Comparison of ENCODE assay signal across 17 mouse cellular contexts in the genomic region with DNA sequence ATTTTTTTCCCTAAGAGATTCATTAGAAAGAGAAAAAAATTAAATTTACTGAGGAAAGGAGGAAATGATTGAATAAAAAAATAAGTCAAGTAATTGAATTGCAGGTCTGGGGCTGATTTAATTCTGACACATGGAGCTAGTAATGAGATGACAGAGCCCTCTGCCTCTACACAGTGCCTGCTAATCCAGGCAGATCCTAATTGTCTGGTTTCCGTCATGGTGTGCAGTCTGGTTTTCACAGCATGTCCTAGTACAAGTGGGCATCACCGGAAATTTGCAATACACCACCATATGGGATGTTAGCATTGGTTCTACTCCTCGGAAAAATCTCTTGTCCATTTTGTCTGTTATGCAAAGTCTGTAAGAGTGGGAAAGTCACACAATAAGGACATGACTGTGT.
DNase-seq lines count a peak whose midpoint lies in the region; ATAC-seq and TF ChIP-seq lines count a peak whose summit lies in the region.
"Had no signal": no experiment of that assay in that cellular context is flagged by ENCODE, and none has a peak within 500 bp of the region (broad histone marks: within the 10 kb centered on the region; RNA-seq: fewer than 3 reads in every experiment).

No protein-coding gene starts in this region.

- no peak for TF ChIP-seq CTCF in forebrain, postnatal 0 days (IDR thresholded peaks at IDR 0.05; ENCODE audit: low read depth)

- ATAC-seq in forebrain, postnatal 0 days = peak; percentile 62
- ATAC-seq in neural tube, embryonic 13.5 days (ENCODE audit: low read depth) = peak; percentile 61; the same call in 1 of the 2 replicates
- no peak for ATAC-seq in neural tube, embryonic 15.5 days (ENCODE audit: low FRiP score)
- ATAC-seq: activated CD4-positive, CD25-positive, alpha-beta regulatory T cell, adult 4 months; forebrain, embryonic 13.5 days; Patski had no signal

- no peak overlapping the region for H3K9ac ChIP-seq in forebrain, postnatal 0 days
- H3K9ac ChIP-seq in neural tube, embryonic 13.5 days = no peak overlapping the region
- no peak overlapping the region for H3K9ac ChIP-seq in neural tube, embryonic 15.5 days (replicated peaks)
- H3K9ac ChIP-seq: embryonic facial prominence, embryonic 13.5 days; forebrain, embryonic 13.5 days; heart, embryonic 12.5 days; hindbrain, embryonic 15.5 days had no signal

- no peak overlapping the region for H3K27ac ChIP-seq in forebrain, postnatal 0 days (ENCODE audit: low read depth, low read length)
- no peak overlapping the region for H3K27ac ChIP-seq in forebrain, embryonic 10.5 days
- no peak overlapping the region for H3K27ac ChIP-seq in neural tube, embryonic 13.5 days (replicated peaks)
- H3K27ac ChIP-seq in neural tube, embryonic 15.5 days (replicated peaks) = no peak overlapping the region
- H3K27ac ChIP-seq: embryonic facial prominence, embryonic 13.5 days; forebrain, embryonic 13.5 days; gastrocnemius, adult 2 months; hindbrain, embryonic 15.5 days had no signal

- no peaks in the 10 kb centered on the region for H3K36me3 ChIP-seq in forebrain, postnatal 0 days (ENCODE audit: insufficient read depth)
- no peaks in the 10 kb centered on the region for H3K36me3 ChIP-seq in forebrain, embryonic 10.5 days (replicated peaks)
- no peaks in the 10 kb centered on the region for H3K36me3 ChIP-seq in neural tube, embryonic 13.5 days
- H3K36me3 ChIP-seq in neural tube, embryonic 15.5 days = no peaks in the 10 kb centered on the region
- H3K36me3 ChIP-seq: embryonic facial prominence, embryonic 13.5 days; heart, embryonic 12.5 days; hindbrain, embryonic 15.5 days had no signal

- no peaks in the 10 kb centered on the region for H3K9me3 ChIP-seq in forebrain, postnatal 0 days (ENCODE audit: low read length)
- no peaks in the 10 kb centered on the region for H3K9me3 ChIP-seq in forebrain, embryonic 10.5 days
- H3K9me3 ChIP-seq in neural tube, embryonic 13.5 days = no peaks in the 10 kb centered on the region
- H3K9me3 ChIP-seq in neural tube, embryonic 15.5 days (replicated peaks) = no peaks in the 10 kb centered on the region
- H3K9me3 ChIP-seq: embryonic facial prominence, embryonic 13.5 days; forebrain, embryonic 13.5 days; heart, embryonic 12.5 days; hindbrain, embryonic 15.5 days had no signal

- no peaks in the 10 kb centered on the region for H3K27me3 ChIP-seq in forebrain, postnatal 0 days (ENCODE audit: insufficient read depth, low read length)
- H3K27me3 ChIP-seq in forebrain, embryonic 10.5 days (ENCODE audit: poor library complexity, severe bottlenecking) = peaks cover 1% of the 10 kb centered on the region; the same call in 1 of the 2 replicates
- H3K27me3 ChIP-seq in neural tube, embryonic 13.5 days = no peaks in the 10 kb centered on the region
- no peaks in the 10 kb centered on the region for H3K27me3 ChIP-seq in neural tube, embryonic 15.5 days (replicated peaks)
- H3K27me3 ChIP-seq: embryonic facial prominence, embryonic 13.5 days; forebrain, embryonic 13.5 days; heart, embryonic 12.5 days; hindbrain, embryonic 15.5 days; Patski had no signal

- no peak overlapping the region for H3K4me3 ChIP-seq in forebrain, postnatal 0 days (ENCODE audit: low read depth, low read length)
- H3K4me3 ChIP-seq in forebrain, embryonic 10.5 days = no peak overlapping the region
- no peak overlapping the region for H3K4me3 ChIP-seq in neural tube, embryonic 13.5 days
- no peak overlapping the region for H3K4me3 ChIP-seq in neural tube, embryonic 15.5 days (replicated peaks)
- H3K4me3 ChIP-seq: embryonic facial prominence, embryonic 13.5 days; forebrain, embryonic 13.5 days; gastrocnemius, adult 2 months; heart, embryonic 12.5 days; hindbrain, embryonic 15.5 days had no signal

- 61% methylated on average over 3 of the region's 3 CpGs for WGBS in forebrain, postnatal 0 days
- WGBS in forebrain, embryonic 10.5 days = 82% methylated on average over 3 of the region's 3 CpGs
- WGBS in neural tube, embryonic 13.5 days = 70% methylated on average over 3 of the region's 3 CpGs
- WGBS in neural tube, embryonic 15.5 days = 58% methylated on average over 3 of the region's 3 CpGs

- intact Hi-C loops in left cerebral cortex, postnatal 4 days (cut with DNase I) = no loop called here

- no peak for DNase-seq in forebrain, postnatal 0 days
- no peak for DNase-seq in forebrain, embryonic 10.5 days (ENCODE audit: extremely low spot score, low spot score)
- peak; percentile 13 for DNase-seq in left cerebral cortex, postnatal 4 days
- no peak for DNase-seq in left cerebral cortex, adult 8-10 months (ENCODE audit: low spot score in 2 of 2)
- DNase-seq in layer of hippocampus, postnatal 10 days (ENCODE audit: low spot score in 2 of 2) = no peak
- DNase-seq: adrenal gland, postnatal 14 days; cerebellum, postnatal 36 days; gastrocnemius, adult 2 months; gastrocnemius, postnatal 25 days had no signal

- H3K4me1 ChIP-seq in forebrain, postnatal 0 days (ENCODE audit: insufficient read depth) = no peaks in the 10 kb centered on the region
- H3K4me1 ChIP-seq in forebrain, embryonic 10.5 days = peaks cover 8% of the 10 kb centered on the region
- H3K4me1 ChIP-seq in neural tube, embryonic 13.5 days (replicated peaks) = no peaks in the 10 kb centered on the region
- H3K4me1 ChIP-seq in neural tube, embryonic 15.5 days = no peaks in the 10 kb centered on the region
- H3K4me1 ChIP-seq: forebrain, embryonic 13.5 days; heart, embryonic 12.5 days; hindbrain, embryonic 15.5 days had no signal

- no peak overlapping the region for H3K4me2 ChIP-seq in forebrain, postnatal 0 days (ENCODE audit: low read depth)
- H3K4me2 ChIP-seq in neural tube, embryonic 13.5 days = no peak overlapping the region
- no peak overlapping the region for H3K4me2 ChIP-seq in neural tube, embryonic 15.5 days
- H3K4me2 ChIP-seq: embryonic facial prominence, embryonic 13.5 days; forebrain, embryonic 13.5 days; heart, embryonic 12.5 days; hindbrain, embryonic 15.5 days had no signal
